ENCODE assay signal across 13 mouse cellular contexts in the genomic region with DNA sequence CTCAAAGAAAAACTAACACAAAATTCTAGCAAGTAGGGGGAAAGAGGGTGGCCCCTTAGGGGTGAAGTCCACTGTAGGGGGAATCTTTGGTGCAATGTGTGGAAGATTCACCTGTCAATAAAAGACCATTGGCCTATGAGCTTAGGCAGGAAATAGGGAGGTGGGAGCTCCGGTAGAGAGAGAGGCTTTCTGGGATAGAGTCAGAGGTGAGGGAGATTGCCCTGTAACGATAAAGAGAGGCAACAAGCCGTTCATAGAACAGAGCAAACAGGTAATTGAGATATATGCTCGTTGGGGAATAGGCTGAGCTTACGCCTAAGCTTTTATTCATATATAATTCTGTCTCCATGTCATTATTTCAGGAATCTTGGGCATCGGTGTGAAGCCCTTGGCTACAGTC. TPM values are rescaled to one million over a fixed set of nuclear protein-coding genes. Genes with fewer than 3 reads are reported as not detected.
DNase-seq lines count a peak whose midpoint lies in the region; ATAC-seq lines count a peak whose summit lies in the region.
"Had no signal": no experiment of that assay in that cellular context is flagged by ENCODE, and none has a peak within 500 bp of the region (broad histone marks: within the 10 kb centered on the region; RNA-seq: fewer than 3 reads in every experiment).

No protein-coding gene starts in this region.

- peak overlapping the region; percentile 30; the same call in 1 of the 2 replicates for H3K27ac ChIP-seq in heart, embryonic 16.5 days (ENCODE audit: low read length)
- H3K27ac ChIP-seq in heart, embryonic 11.5 days (ENCODE audit: low read depth, low read length): no peak overlapping the region
- H3K27ac ChIP-seq: limb, embryonic 13.5 days had no signal

- H3K36me3 ChIP-seq in heart, embryonic 16.5 days (ENCODE audit: control insufficient read depth, insufficient read depth): no peaks in the 10 kb centered on the region
- no peaks in the 10 kb centered on the region for H3K36me3 ChIP-seq in heart, embryonic 11.5 days (ENCODE audit: control insufficient read depth, insufficient read depth, low read length)
- H3K36me3 ChIP-seq: limb, embryonic 13.5 days had no signal

- peak overlapping the region; percentile 15 for H3K4me3 ChIP-seq in heart, embryonic 16.5 days (ENCODE audit: low read length)
- no peak overlapping the region for H3K4me3 ChIP-seq in heart, embryonic 11.5 days (ENCODE audit: low read depth, low read length)
- H3K4me3 ChIP-seq: limb, embryonic 13.5 days had no signal

- no peaks in the 10 kb centered on the region for H3K27me3 ChIP-seq in heart, embryonic 16.5 days (ENCODE audit: control insufficient read depth, insufficient read depth, low read length)
- no peaks in the 10 kb centered on the region for H3K27me3 ChIP-seq in heart, embryonic 11.5 days (ENCODE audit: control insufficient read depth, insufficient read depth, low read length)
- H3K27me3 ChIP-seq: limb, embryonic 13.5 days had no signal

- WGBS in heart, embryonic 16.5 days: 53% methylated on average over 6 of the region's 6 CpGs
- 79% methylated on average over 6 of the region's 6 CpGs for WGBS in heart, embryonic 11.5 days (ENCODE audit: insufficient replicate concordance)

- ATAC-seq in heart, embryonic 16.5 days (replicated peaks; ENCODE audit: extremely low read depth, insufficient read depth, low FRiP score): no peak
- no peak for ATAC-seq in heart, embryonic 11.5 days (replicated peaks; ENCODE audit: insufficient number of reproducible peaks, low FRiP score, low TSS enrichment)
- ATAC-seq in granulocyte monocyte progenitor cell, adult 5-6 weeks (replicated peaks; ENCODE audit: poor library complexity, severe bottlenecking): peak; percentile 21

- H3K9ac ChIP-seq in heart, embryonic 16.5 days (ENCODE audit: low read length): no peak overlapping the region
- no peak overlapping the region for H3K9ac ChIP-seq in heart, embryonic 11.5 days (ENCODE audit: low read depth, low read length)
- H3K9ac ChIP-seq: limb, embryonic 13.5 days had no signal

- H3K4me1 ChIP-seq in heart, embryonic 16.5 days (ENCODE audit: control insufficient read depth, insufficient read depth, low read length): peaks cover 15% of the 10 kb centered on the region
- H3K4me1 ChIP-seq in heart, embryonic 11.5 days (ENCODE audit: control insufficient read depth, insufficient read depth, low read length): peaks cover 11% of the 10 kb centered on the region; the same call in 1 of the 2 replicates

- H3K4me2 ChIP-seq in heart, embryonic 16.5 days (ENCODE audit: low read depth, low read length): peak overlapping the region; percentile 13
- no peak overlapping the region for H3K4me2 ChIP-seq in heart, embryonic 11.5 days
- H3K4me2 ChIP-seq: limb, embryonic 13.5 days had no signal

- no peaks in the 10 kb centered on the region for H3K9me3 ChIP-seq in heart, embryonic 16.5 days (replicated peaks; ENCODE audit: control insufficient read depth, low read length)
- no peaks in the 10 kb centered on the region for H3K9me3 ChIP-seq in heart, embryonic 11.5 days (replicated peaks; ENCODE audit: control insufficient read depth, low read length)
- H3K9me3 ChIP-seq: limb, embryonic 13.5 days had no signal

- DNase-seq in CD8-positive naive resting alpha-beta T cell, adult 2 months (ENCODE audit: low read depth in 2 of 2, low spot score in 2 of 2): peak; percentile 8 to 25
- DNase-seq in naive thymus-derived CD4-positive, alpha-beta T cell, adult 2 months (ENCODE audit: low read depth): peak; percentile 72
- DNase-seq in layer of hippocampus, adult 8-10 months (ENCODE audit: low spot score in 2 of 2): no peak
- no peak for DNase-seq in right cerebral cortex, postnatal 36 days (ENCODE audit: low spot score in 2 of 2)
- no peak for DNase-seq in kidney, adult 9 months
- DNase-seq: adrenal gland, adult 2 months; layer of hippocampus, postnatal 36 days had no signal

RNA-seq across cellular contexts. Expression of a gene that starts 0.9 kb away (rescaled TPM):
- 107 and 109 TPM in 2 replicates for polyA plus RNA-seq in heart, embryonic 16.5 days (2015; fragmentation: Nextera tagmentation; extraction: Ambion mirVana)
- polyA plus RNA-seq in heart, embryonic 11.5 days (2014; fragmentation: Nextera tagmentation; extraction: Ambion mirVana): 73.2 and 76.2 TPM in 2 replicates
- 58.3 and 65.0 TPM in 2 replicates for total RNA-seq in granulocyte monocyte progenitor cell, adult 5-6 weeks (2014; fragmentation: Nextera tagmentation)
- 79.6 and 108 TPM in 2 replicates for total RNA-seq in granulocyte monocyte progenitor cell, adult 5-6 weeks (2017)
- 1 to 10 TPM; 1.7 to 3.4 (median 2.4) TPM for total RNA-seq in layer of hippocampus, adult 8-10 months (2022)

RNA-seq across cellular contexts. Expression of a gene that starts 21.7 kb away (rescaled TPM):
- polyA plus RNA-seq in heart, embryonic 16.5 days (2015; fragmentation: Nextera tagmentation; extraction: Ambion mirVana): 1.00 and 1.0 TPM in 2 replicates
- polyA plus RNA-seq in heart, embryonic 11.5 days (2014; fragmentation: Nextera tagmentation; extraction: Ambion mirVana): 0.14 TPM in 1 of 2 replicates, not detected in the other
- not detected in 2 replicates for total RNA-seq in granulocyte monocyte progenitor cell, adult 5-6 weeks (2014; fragmentation: Nextera tagmentation)
- not detected in 2 replicates for total RNA-seq in granulocyte monocyte progenitor cell, adult 5-6 weeks (2017)
- under 1 TPM in 1 of 4 experiments, not detected in 3; 0.41 TPM for total RNA-seq in layer of hippocampus, adult 8-10 months (2022)
- total RNA-seq: adrenal gland, adult 2 months; layer of hippocampus, postnatal 36 days had no signal
- polyA plus RNA-seq: adrenal gland, adult 2 months; hindbrain, embryonic 11.5 days; neural tube, embryonic 11.5 days had no signal

RNA-seq across cellular contexts. Expression of a gene that starts 33.9 kb away (rescaled TPM):
- polyA plus RNA-seq in heart, embryonic 16.5 days (2015; fragmentation: Nextera tagmentation; extraction: Ambion mirVana): 0.09 and 0.36 TPM in 2 replicates
- polyA plus RNA-seq in heart, embryonic 11.5 days (2014; fragmentation: Nextera tagmentation; extraction: Ambion mirVana): 0.07 and 0.38 TPM in 2 replicates
- not detected in 2 replicates for total RNA-seq in granulocyte monocyte progenitor cell, adult 5-6 weeks (2014; fragmentation: Nextera tagmentation)
- total RNA-seq in granulocyte monocyte progenitor cell, adult 5-6 weeks (2017): not detected in 2 replicates
- total RNA-seq in layer of hippocampus, adult 8-10 months (2022): under 1 TPM in 2 of 4 experiments, not detected in 2; 0.07 TPM
- total RNA-seq: layer of hippocampus, postnatal 36 days had no signal

Comparison
In these comparisons a context has a peak if more than half of its experiments do, and no peak if none do; other contexts are left out.
1. DNase-seq: peak in CD8-positive naive resting alpha-beta T cell, adult 2 months (2 of 2) and naive thymus-derived CD4-positive, alpha-beta T cell, adult 2 months (single experiment); none in layer of hippocampus, adult 8-10 months (0 of 2), right cerebral cortex, postnatal 36 days (0 of 2) and kidney, adult 9 months (single experiment).
2. RNA of a gene that starts 0.9 kb away (total RNA-seq): 58.3 to 108 TPM in granulocyte monocyte progenitor cell, adult 5-6 weeks; 1.7 to 3.4 TPM in layer of hippocampus, adult 8-10 months; every median in the first group is over 10 times any median in the second.